Mouse (Mus musculus): ENCODE measurements around the gene Gpsm1. TPM values are rescaled to one million over a fixed set of nuclear protein-coding genes. Genes with fewer than 3 reads are reported as not detected.

Gpsm1 gene
- polyA plus RNA-seq, 1 experiment from 2014 or later = 114 TPM

DNA sequence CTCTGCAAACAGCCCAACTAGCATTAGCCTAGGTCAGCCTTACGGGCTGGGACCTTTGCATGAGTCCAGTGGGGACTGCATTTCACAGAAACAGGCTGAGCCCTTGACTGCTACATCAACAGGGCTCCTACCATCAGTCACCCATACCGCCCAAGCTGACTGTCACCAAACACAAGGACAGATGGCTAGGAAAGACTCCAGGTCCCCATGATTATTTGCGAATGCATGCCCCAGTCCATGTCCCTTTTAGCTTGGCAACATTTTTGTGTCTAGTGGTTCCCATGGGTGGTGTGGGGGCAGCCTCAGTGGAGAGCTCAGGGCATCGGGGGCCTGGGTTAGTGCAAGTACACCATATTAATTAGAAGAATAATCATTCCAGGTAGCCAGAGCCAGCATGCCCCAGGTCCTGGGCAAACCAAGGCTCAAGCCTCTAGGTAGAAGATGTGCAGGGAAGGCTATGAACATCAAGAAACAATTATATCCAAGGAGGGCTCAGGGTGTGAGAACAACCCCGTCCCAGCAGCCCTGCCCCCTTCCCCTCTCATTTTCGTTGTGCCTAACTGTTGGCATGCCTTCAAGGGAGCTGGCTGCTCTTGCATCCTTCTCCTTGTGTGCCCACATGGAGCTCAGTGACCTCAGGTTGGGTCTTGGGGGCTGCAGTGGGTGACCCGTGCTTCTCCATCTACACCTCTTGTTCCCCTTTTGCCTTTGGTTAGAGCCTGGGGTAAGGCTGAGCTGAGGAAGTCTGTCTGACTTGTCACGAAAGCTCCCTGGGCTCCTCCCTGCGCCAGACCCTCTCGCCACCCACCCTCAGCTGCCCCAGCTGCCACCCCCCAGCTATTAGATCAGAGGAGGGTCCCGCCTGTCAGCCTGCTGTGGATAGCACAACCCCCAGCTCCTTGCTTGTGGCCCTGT, 38.0 kb downstream of the Gpsm1 start:
- no peaks in the 10 kb centered on the region for H3K9me3 ChIP-seq
- H3K27ac ChIP-seq = peak overlapping the region; percentile 97
- 91% methylated on average over 11 of the region's 11 CpGs for WGBS
- no peak for DNase-seq (ENCODE audit: low spot score)
- H3K36me3 ChIP-seq = peaks cover 22% of the 10 kb centered on the region
- H3K27me3 ChIP-seq (ENCODE audit: insufficient read depth, poor library complexity, severe bottlenecking) = no peaks in the 10 kb centered on the region
- H3K4me1 ChIP-seq (replicated peaks) = peaks cover 53% of the 10 kb centered on the region
- H3K4me3 ChIP-seq = peak overlapping the region; percentile 89

GRCm38 (mm10) chr2:26354401-26354800, 39.1 kb downstream of the Gpsm1 start:
- Histone ChIP-seq H3K36me3 (peaks cover 11% of the 10 kb centered on the region), H3K27ac (no peak overlapping the region), H3K4me3 (no peak overlapping the region), H3K27me3 (ENCODE audit: insufficient read depth, poor library complexity, severe bottlenecking) (no peaks in the 10 kb centered on the region), H3K9me3 (no peaks in the 10 kb centered on the region), H3K4me1 (replicated peaks) (peaks cover 46% of the 10 kb centered on the region)
- no peak for DNase-seq (ENCODE audit: low spot score)
- 91% methylated on average over 4 of the region's 4 CpGs for WGBS

- Histone ChIP-seq H3K4me3 (no peak overlapping the region), H3K27me3 (ENCODE audit: insufficient read depth, poor library complexity, severe bottlenecking) (no peaks in the 10 kb centered on the region), H3K36me3 (no peaks in the 10 kb centered on the region), H3K9me3 (no peaks in the 10 kb centered on the region), H3K4me1 (replicated peaks) (peaks cover 28% of the 10 kb centered on the region), H3K27ac (no peak overlapping the region)
- WGBS = 81% methylated on average over 4 of the region's 4 CpGs
- no peak for DNase-seq (ENCODE audit: low spot score)
These were observed 40.9 kb downstream of the Gpsm1 start for GRCm38 (mm10) chr2:26356231-26356630.

- Histone ChIP-seq H3K27me3 (ENCODE audit: insufficient read depth, poor library complexity, severe bottlenecking) (no peaks in the 10 kb centered on the region), H3K4me1 (replicated peaks) (peaks cover 26% of the 10 kb centered on the region), H3K9me3 (no peaks in the 10 kb centered on the region), H3K36me3 (no peaks in the 10 kb centered on the region), H3K4me3 (no peak overlapping the region), H3K27ac (no peak overlapping the region)
- DNase-seq (ENCODE audit: low spot score) = no peak
- 78% methylated on average over 7 of the region's 7 CpGs for WGBS
These were observed 41.4 kb downstream of the Gpsm1 start for GRCm38 (mm10) chr2:26356678-26357077.

GRCm38 (mm10) chr2:26357484-26357883, 42.2 kb downstream of the Gpsm1 start:
- Histone ChIP-seq H3K4me3 (no peak overlapping the region), H3K36me3 (peaks cover 2% of the 10 kb centered on the region), H3K9me3 (no peaks in the 10 kb centered on the region), H3K27me3 (ENCODE audit: insufficient read depth, poor library complexity, severe bottlenecking) (no peaks in the 10 kb centered on the region), H3K4me1 (replicated peaks) (peaks cover 23% of the 10 kb centered on the region), H3K27ac (no peak overlapping the region)
- DNase-seq (ENCODE audit: low spot score) = no peak
- 56% methylated on average over 15 of the region's 15 CpGs for WGBS

- Histone ChIP-seq H3K27me3 (ENCODE audit: insufficient read depth, poor library complexity, severe bottlenecking) (no peaks in the 10 kb centered on the region), H3K4me1 (replicated peaks) (peaks cover 10% of the 10 kb centered on the region; the same call in 1 of the 2 replicates), H3K27ac (no peak overlapping the region), H3K4me3 (no peak overlapping the region), H3K36me3 (peaks cover 15% of the 10 kb centered on the region), H3K9me3 (no peaks in the 10 kb centered on the region)
- no peak for DNase-seq (ENCODE audit: low spot score)
- 89% methylated on average over 13 of the region's 13 CpGs for WGBS
These were observed 43.5 kb downstream of the Gpsm1 start for GRCm38 (mm10) chr2:26358667-26359320.

- peaks cover 27% of the 10 kb centered on the region for H3K36me3 ChIP-seq
- H3K4me1 ChIP-seq (replicated peaks) = peaks cover 9% of the 10 kb centered on the region; the same call in 1 of the 2 replicates
- H3K4me3 ChIP-seq = no peak overlapping the region
- H3K27ac ChIP-seq = no peak overlapping the region
- no peaks in the 10 kb centered on the region for H3K9me3 ChIP-seq
- WGBS = 90% methylated on average over 6 of the region's 6 CpGs
- no peak for DNase-seq (ENCODE audit: low spot score)
- H3K27me3 ChIP-seq (ENCODE audit: insufficient read depth, poor library complexity, severe bottlenecking) = no peaks in the 10 kb centered on the region
These were observed 44.7 kb downstream of the Gpsm1 start for GRCm38 (mm10) chr2:26359983-26360382.

GRCm38 (mm10) chr2:26360772-26361171, 45.5 kb downstream of the Gpsm1 start, which contains the start of gene Card9:
Gene Card9, minus strand, starts transcription at chr2:26360918.
- no peaks in the 10 kb centered on the region for H3K9me3 ChIP-seq
- no peak for DNase-seq (ENCODE audit: low spot score)
- 56% methylated on average over 3 of the region's 3 CpGs for WGBS

DNA sequence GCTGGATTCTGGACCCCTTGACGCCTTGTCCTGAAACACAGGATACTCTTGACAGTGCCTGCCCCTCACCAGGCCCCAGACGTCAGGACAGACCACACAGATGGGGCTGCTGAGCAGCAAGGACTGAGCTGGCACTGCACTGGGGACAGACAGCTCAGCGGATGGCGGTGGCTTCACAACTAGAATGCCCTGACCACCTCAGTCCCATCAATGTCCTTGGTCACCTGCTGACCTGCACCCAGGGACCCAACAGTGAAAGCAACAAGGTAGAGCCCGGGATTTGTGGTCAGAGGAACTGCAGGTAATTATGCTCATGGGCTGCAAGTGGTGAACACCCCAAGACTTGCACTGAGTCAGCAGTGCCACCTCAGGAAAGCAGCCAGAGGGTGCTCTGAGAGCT, 47.7 kb downstream of the Gpsm1 start:
- H3K4me3 ChIP-seq = no peak overlapping the region
- H3K27ac ChIP-seq = no peak overlapping the region
- WGBS = 89% methylated on average over 5 of the region's 5 CpGs
- H3K27me3 ChIP-seq (ENCODE audit: insufficient read depth, poor library complexity, severe bottlenecking) = no peaks in the 10 kb centered on the region
- DNase-seq (ENCODE audit: low spot score) = no peak
- H3K36me3 ChIP-seq = peaks cover 57% of the 10 kb centered on the region
- H3K4me1 ChIP-seq (replicated peaks) = peaks cover under 1% of the 10 kb centered on the region; the same call in 1 of the 2 replicates
- no peaks in the 10 kb centered on the region for H3K9me3 ChIP-seq

More at GRCm38 (mm10) chr2:26360772-26361171, 45.5 kb downstream of the Gpsm1 start, which contains the start of gene Card9:
- Histone ChIP-seq H3K4me3 (no peak within 1 kb of the TSS), H3K27me3 (ENCODE audit: insufficient read depth, poor library complexity, severe bottlenecking) (no peaks in the 10 kb centered on the region), H3K36me3 (peaks cover 35% of the 10 kb centered on the region), H3K27ac (no peak within 1 kb of the TSS), H3K4me1 (replicated peaks) (peaks cover 9% of the 10 kb centered on the region; the same call in 1 of the 2 replicates)

DNA sequence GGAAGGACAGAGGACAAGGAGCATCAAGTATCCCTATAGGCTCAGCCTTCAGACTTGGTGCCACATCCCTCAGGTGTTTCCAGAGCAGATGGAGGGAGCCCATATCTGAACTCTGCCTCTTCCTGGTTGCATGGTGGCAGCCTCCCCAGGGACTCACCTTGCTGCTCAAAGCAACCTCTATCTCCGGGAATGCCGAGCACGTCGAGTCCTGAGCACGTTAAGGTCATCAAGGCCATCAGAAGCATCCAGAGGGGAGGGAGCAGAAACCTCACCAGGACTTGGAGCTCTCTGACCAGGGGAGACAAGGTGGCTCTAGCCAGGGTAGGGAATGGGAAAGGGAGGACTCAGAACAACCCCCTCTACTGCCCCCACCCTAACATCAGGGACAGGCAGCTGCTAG, 48.2 kb downstream of the Gpsm1 start:
- Histone ChIP-seq H3K36me3 (peaks cover 62% of the 10 kb centered on the region), H3K9me3 (no peaks in the 10 kb centered on the region)
- 78% methylated on average over 5 of the region's 5 CpGs for whole genome bisulfite sequencing

DNA sequence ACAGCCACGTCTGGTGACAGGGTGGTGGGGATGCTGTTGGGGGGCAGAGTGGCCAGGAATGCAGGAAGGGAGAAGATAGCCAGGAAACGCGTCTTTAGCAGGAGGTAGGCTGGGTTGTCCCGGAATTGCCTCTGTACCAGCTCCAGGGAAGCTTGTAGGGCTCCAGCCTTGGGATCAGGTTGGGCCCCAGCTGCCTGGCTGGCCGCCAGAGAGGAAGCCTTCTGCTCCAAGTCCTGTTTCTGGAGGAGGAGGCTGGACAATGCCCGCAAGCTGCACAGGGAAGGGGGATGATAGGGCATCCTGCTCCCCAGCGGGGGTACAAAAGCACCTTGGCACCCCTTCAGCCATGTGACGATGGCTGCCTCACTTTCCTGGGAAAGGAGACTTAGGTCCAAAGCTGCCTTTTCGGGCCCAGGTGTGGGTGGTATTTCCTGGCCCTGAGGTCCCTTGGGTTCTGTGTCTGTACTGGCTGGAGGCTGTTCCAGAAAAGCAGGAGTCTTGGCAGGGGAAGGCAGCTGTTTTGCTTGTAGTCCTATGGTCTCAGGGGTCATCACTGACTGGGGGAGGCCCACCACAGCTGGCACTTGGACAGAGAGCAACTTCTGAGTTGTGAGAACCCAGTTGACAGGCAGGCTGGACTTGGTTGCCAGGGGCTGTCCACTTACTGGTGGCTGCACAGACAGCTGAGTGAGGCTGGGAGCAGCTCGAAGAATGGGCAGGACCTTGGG, 49.6 kb downstream of the Gpsm1 start:
- Histone ChIP-seq H3K27ac (no peak overlapping the region), H3K27me3 (ENCODE audit: insufficient read depth, poor library complexity, severe bottlenecking) (no peaks in the 10 kb centered on the region), H3K4me3 (no peak overlapping the region), H3K4me1 (replicated peaks) (no peaks in the 10 kb centered on the region), H3K36me3 (peaks cover 76% of the 10 kb centered on the region), H3K9me3 (no peaks in the 10 kb centered on the region)
- 93% methylated on average over 10 of the region's 10 CpGs for WGBS
- DNase-seq (ENCODE audit: low spot score) = no peak

More for the DNA sequence above, 48.2 kb downstream of the Gpsm1 start:
- H3K4me1 ChIP-seq (replicated peaks) = no peaks in the 10 kb centered on the region
- no peaks in the 10 kb centered on the region for H3K27me3 ChIP-seq (ENCODE audit: insufficient read depth, poor library complexity, severe bottlenecking)
- no peak for DNase-seq (ENCODE audit: low spot score)
- H3K27ac ChIP-seq = no peak overlapping the region
- no peak overlapping the region for H3K4me3 ChIP-seq

GRCm38 (mm10) chr2:26367911-26368310, 52.6 kb downstream of the Gpsm1 start:
- Histone ChIP-seq H3K27ac (no peak overlapping the region), H3K36me3 (peaks cover 100% of the 10 kb centered on the region), H3K4me1 (replicated peaks) (no peaks in the 10 kb centered on the region), H3K27me3 (ENCODE audit: insufficient read depth, poor library complexity, severe bottlenecking) (no peaks in the 10 kb centered on the region), H3K9me3 (no peaks in the 10 kb centered on the region), H3K4me3 (no peak overlapping the region)
- no peak for DNase-seq (ENCODE audit: low spot score)
- WGBS = 90% methylated on average over 6 of the region's 6 CpGs

Measured in hindbrain, embryonic 10.5 days (tissue).